Comparison of ENCODE assay signal across 7 mouse cellular contexts in genomic region chr8:117157769-117158091, GRCm38 (mm10). TPM values are rescaled to one million over a fixed set of nuclear protein-coding genes. Genes with fewer than 3 reads are reported as not detected.
DNase-seq lines count a peak whose midpoint lies in the region; ATAC-seq and TF ChIP-seq lines count a peak whose summit lies in the region.

No protein-coding gene starts in this region.

- DNase-seq in adrenal gland, postnatal 25 days = peak; percentile 96
- peak; percentile 96 to 97 for DNase-seq in heart, adult 18-20 months
- peak; percentile 98 for DNase-seq in kidney, adult 2 months
- DNase-seq in spleen, adult 2 months (ENCODE audit: low read depth in 1 of 2, low spot score in 2 of 2) = peak; percentile 89 to 94

- peak overlapping the region; percentile 82 for H3K4me2 ChIP-seq in embryonic facial prominence, embryonic 12.5 days (replicated peaks)
- peak overlapping the region; percentile 90 for H3K4me2 ChIP-seq in limb, embryonic 12.5 days
- peak overlapping the region; percentile 91 for H3K4me2 ChIP-seq in midbrain, embryonic 15.5 days

- no peaks in the 10 kb centered on the region for H3K27me3 ChIP-seq in embryonic facial prominence, embryonic 12.5 days
- no peaks in the 10 kb centered on the region for H3K27me3 ChIP-seq in kidney, adult 2 months (replicated peaks; ENCODE audit: control insufficient read depth, insufficient read depth, low read length)
- H3K27me3 ChIP-seq in limb, embryonic 12.5 days = no peaks in the 10 kb centered on the region
- no peaks in the 10 kb centered on the region for H3K27me3 ChIP-seq in midbrain, embryonic 15.5 days (replicated peaks)
- H3K27me3 ChIP-seq in spleen, adult 2 months (ENCODE audit: control insufficient read depth, insufficient read depth, low read length) = no peaks in the 10 kb centered on the region

- no peak for TF ChIP-seq CTCF in kidney, adult 2 months (conservative IDR thresholded peaks at IDR 0.05; ENCODE audit: insufficient read depth, insufficient read length, low read depth, low read length)
- no peak for TF ChIP-seq CTCF in spleen, adult 2 months (IDR thresholded peaks at IDR 0.05; ENCODE audit: extremely low read depth, insufficient read depth, insufficient read length, insufficient replicate concordance)

- under 1% methylated on average over 45 of the region's 45 CpGs for WGBS in embryonic facial prominence, embryonic 12.5 days
- under 1% methylated on average over 45 of the region's 45 CpGs for WGBS in kidney, adult 2 months
- WGBS in limb, embryonic 12.5 days = under 1% methylated on average over 45 of the region's 45 CpGs
- under 1% methylated on average over 45 of the region's 45 CpGs for WGBS in midbrain, embryonic 15.5 days
- WGBS in spleen, adult 2 months = 1% methylated on average over 45 of the region's 45 CpGs

- peak; percentile 96 for ATAC-seq in embryonic facial prominence, embryonic 12.5 days (ENCODE audit: insufficient number of reproducible peaks, insufficient read depth, low FRiP score, low TSS enrichment)
- ATAC-seq in limb, embryonic 12.5 days (ENCODE audit: insufficient number of reproducible peaks, insufficient read depth, low FRiP score, low TSS enrichment, low read depth) = peak; percentile 96
- ATAC-seq in midbrain, embryonic 15.5 days (replicated peaks) = peak; percentile 96

- H3K4me1 ChIP-seq in embryonic facial prominence, embryonic 12.5 days = peaks cover 19% of the 10 kb centered on the region
- H3K4me1 ChIP-seq in kidney, adult 2 months (ENCODE audit: control insufficient read depth, insufficient read depth, low read length) = peaks cover 11% of the 10 kb centered on the region
- peaks cover 19% of the 10 kb centered on the region for H3K4me1 ChIP-seq in limb, embryonic 12.5 days (replicated peaks)
- peaks cover 33% of the 10 kb centered on the region for H3K4me1 ChIP-seq in midbrain, embryonic 15.5 days
- peaks cover 7% of the 10 kb centered on the region for H3K4me1 ChIP-seq in spleen, adult 2 months (ENCODE audit: control insufficient read depth, insufficient read depth, insufficient read length)

- peak; percentile 61 for TF ChIP-seq POLR2A in kidney, adult 2 months (IDR thresholded peaks at IDR 0.05; ENCODE audit: low read depth, low read length)
- peak; percentile 42 for TF ChIP-seq POLR2A in spleen, adult 2 months (IDR thresholded peaks at IDR 0.05; ENCODE audit: low read depth, low read length)

- no peaks in the 10 kb centered on the region for H3K36me3 ChIP-seq in embryonic facial prominence, embryonic 12.5 days
- H3K36me3 ChIP-seq in kidney, adult 2 months (ENCODE audit: control insufficient read depth, insufficient read depth, low read length) = no peaks in the 10 kb centered on the region
- H3K36me3 ChIP-seq in limb, embryonic 12.5 days = no peaks in the 10 kb centered on the region
- no peaks in the 10 kb centered on the region for H3K36me3 ChIP-seq in midbrain, embryonic 15.5 days (replicated peaks)
- no peaks in the 10 kb centered on the region for H3K36me3 ChIP-seq in spleen, adult 2 months (ENCODE audit: control insufficient read depth, insufficient read depth, low read length)

- H3K4me3 ChIP-seq in embryonic facial prominence, embryonic 12.5 days = peak overlapping the region; percentile 85
- peak overlapping the region; percentile 75 for H3K4me3 ChIP-seq in kidney, adult 2 months (ENCODE audit: insufficient read depth, low read depth, low read length)
- peak overlapping the region; percentile 94 for H3K4me3 ChIP-seq in limb, embryonic 12.5 days (replicated peaks)
- H3K4me3 ChIP-seq in midbrain, embryonic 15.5 days = peak overlapping the region; percentile 90
- peak overlapping the region; percentile 90 for H3K4me3 ChIP-seq in spleen, adult 2 months (ENCODE audit: extremely low read depth, insufficient read depth, insufficient read length)

- no peaks in the 10 kb centered on the region for H3K9me3 ChIP-seq in embryonic facial prominence, embryonic 12.5 days
- H3K9me3 ChIP-seq in limb, embryonic 12.5 days = no peaks in the 10 kb centered on the region
- H3K9me3 ChIP-seq in midbrain, embryonic 15.5 days = no peaks in the 10 kb centered on the region

- H3K27ac ChIP-seq in embryonic facial prominence, embryonic 12.5 days = peak overlapping the region; percentile 84
- peak overlapping the region; percentile 36; the same call in 1 of the 2 replicates for H3K27ac ChIP-seq in kidney, adult 2 months (ENCODE audit: insufficient read depth, low read depth, low read length)
- H3K27ac ChIP-seq in limb, embryonic 12.5 days = peak overlapping the region; percentile 88
- peak overlapping the region; percentile 87 for H3K27ac ChIP-seq in midbrain, embryonic 15.5 days
- peak overlapping the region; percentile 65 for H3K27ac ChIP-seq in spleen, adult 2 months (ENCODE audit: insufficient read depth, low read length)

- H3K9ac ChIP-seq in embryonic facial prominence, embryonic 12.5 days = peak overlapping the region; percentile 87
- peak overlapping the region; percentile 92 for H3K9ac ChIP-seq in limb, embryonic 12.5 days (replicated peaks)
- peak overlapping the region; percentile 85 for H3K9ac ChIP-seq in midbrain, embryonic 15.5 days

RNA-seq across cellular contexts. Expression of gene Gan, which starts 0.2 kb away (rescaled TPM):
- 9.4 and 13.3 TPM in 2 replicates for total RNA-seq in adrenal gland, postnatal 25 days (2021)
- 3.4 and 3.5 TPM in 2 replicates for polyA plus RNA-seq in embryonic facial prominence, embryonic 12.5 days (2016; fragmentation: Nextera tagmentation; extraction: Ambion mirVana)
- 1 to 10 TPM; 4.0 to 5.3 TPM for total RNA-seq in heart, adult 18-20 months (2021)
- 3.1 and 3.4 TPM in 2 replicates for polyA plus RNA-seq in kidney, adult 2 months (2012; rRNA removed)
- 2.3 and 2.6 TPM in 2 replicates for polyA plus RNA-seq in limb, embryonic 12.5 days (2016; fragmentation: Nextera tagmentation; extraction: Ambion mirVana)
- 3.5 and 3.9 TPM in 2 replicates for polyA plus RNA-seq in midbrain, embryonic 15.5 days (2015; fragmentation: Nextera tagmentation; extraction: Ambion mirVana)
- 2.9 and 3.4 TPM in 2 replicates for polyA plus RNA-seq in spleen, adult 2 months (2012; rRNA removed)

Comparison
In these comparisons a context has a peak if more than half of its experiments do, and no peak if none do; other contexts are left out.
1. Peak in every context shown above with its lines: DNase-seq, ATAC-seq, H3K4me3 ChIP-seq and H3K27ac ChIP-seq.
2. H3K27ac ChIP-seq: peak in every context shown above with its lines; median percentile 88 in limb, embryonic 12.5 days; 87 in midbrain, embryonic 15.5 days; 84 in embryonic facial prominence, embryonic 12.5 days; 65 in spleen, adult 2 months; 36 in kidney, adult 2 months.